Mouse (Mus musculus) heart, postnatal 0 days (tissue): ENCODE results near the gene Tmem87b.

Source experiments
- CTCF ChIP-seq: IDR thresholded peaks from 2 replicates; pipeline ENCODE4 v1.5.1; 2016; ENCODE audit warnings: antibody characterized with exemption, control low read depth, low read depth
- EP300 ChIP-seq: IDR thresholded peaks from 2 replicates; pipeline ENCODE4 v1.6.1; 2016; ENCODE audit warnings: antibody characterized with exemption, low read depth

- TF ChIP-seq CTCF (no peak), EP300 (no peak)
Measured at GRCm38 (mm10) chr2:128833035-128833434, 15.1 kb downstream of the Tmem87b start.
